Mouse (Mus musculus) adrenal gland, postnatal 14 days (tissue): ENCODE data around the gene Usp8. TPM values are rescaled to one million over a fixed set of nuclear protein-coding genes. Genes with fewer than 3 reads are reported as not detected.

Source experiments
- DNase-seq: peaks from one replicate; pipeline ENCODE4 v3.0.0; 2021; ENCODE audit warnings: mixed read lengths
- total RNA-seq: library from RNA; stranded (reverse); gene quantifications from 2 replicates; pipeline ENCODE4 v1.2.3, GENCODE M21; 2021

The Usp8 gene
- total RNA-seq, 1 experiment from 2014 or later: 69.2 TPM

DNA sequence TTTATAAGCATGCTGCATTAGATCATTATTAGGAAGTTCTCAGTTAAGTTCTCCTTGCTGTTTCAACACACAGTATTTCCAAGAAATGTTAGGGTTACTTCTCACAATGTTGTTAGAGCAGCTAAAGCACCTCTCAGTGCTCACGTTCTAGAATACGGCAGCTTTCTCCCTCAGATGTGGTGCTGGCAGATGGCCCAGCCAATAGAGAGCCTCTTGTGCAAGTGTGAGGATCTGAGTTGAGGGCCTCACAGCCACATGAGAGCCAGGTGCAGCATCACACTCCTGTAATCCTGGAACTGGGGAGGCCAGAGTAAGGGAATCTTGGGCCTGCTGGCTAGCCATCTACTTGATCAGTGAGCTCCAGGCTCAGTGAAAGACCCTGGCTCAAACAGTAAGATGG lies 33.2 kb downstream of the Usp8 start:
- DNase-seq: no peak

DNA sequence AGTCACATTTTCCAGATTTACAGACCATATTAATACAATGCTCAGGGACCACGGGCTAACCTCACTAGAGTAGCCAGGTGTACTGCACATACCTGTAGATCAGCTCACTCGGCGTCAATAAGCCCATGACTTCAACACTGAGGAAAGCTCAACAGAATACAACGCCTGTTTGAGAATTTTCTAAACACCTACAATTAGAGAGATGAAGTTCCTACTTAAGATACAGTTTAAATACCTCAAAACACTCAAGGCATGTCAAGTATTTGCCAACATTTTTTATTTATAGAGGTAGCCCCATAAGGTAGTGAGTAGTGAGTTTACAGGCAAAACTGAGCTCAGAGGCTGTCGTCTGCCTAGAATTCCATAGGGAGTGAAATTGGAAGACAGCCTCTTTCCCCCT lies 36.3 kb downstream of the Usp8 start:
- DNase-seq: no peak

DNA sequence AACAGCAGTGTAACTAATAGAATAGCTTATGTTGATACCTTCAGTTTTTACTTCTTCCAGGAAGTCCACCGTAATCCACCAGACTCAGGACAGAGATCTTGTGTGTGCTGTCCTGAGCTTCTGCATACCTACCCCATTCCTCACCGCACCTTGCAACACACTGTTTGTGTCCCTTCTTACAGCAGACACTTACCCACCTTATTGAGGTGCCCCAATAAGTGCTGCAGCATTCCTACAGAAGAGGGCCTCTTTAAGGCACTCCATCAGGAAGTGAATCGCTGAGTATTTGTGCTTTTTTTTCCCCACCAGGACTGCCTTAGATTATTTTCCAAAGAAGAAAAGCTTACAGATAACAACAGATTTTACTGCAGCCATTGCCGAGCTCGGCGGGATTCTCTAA lies 48.5 kb downstream of the Usp8 start:
- no peak for DNase-seq

GRCm38 (mm10) chr2:126759351-126759750 lies 52.2 kb downstream of the Usp8 start:
- no peak for DNase-seq

- peak; percentile 26 for DNase-seq
Observed at GRCm38 (mm10) chr2:126765867-126766582, 58.9 kb downstream of the Usp8 start.

GRCm38 (mm10) chr2:126767599-126767998 lies 60.5 kb downstream of the Usp8 start:
- no peak for DNase-seq

- no peak for DNase-seq
Observed at GRCm38 (mm10) chr2:126768194-126768593, 61.1 kb downstream of the Usp8 start.

DNA sequence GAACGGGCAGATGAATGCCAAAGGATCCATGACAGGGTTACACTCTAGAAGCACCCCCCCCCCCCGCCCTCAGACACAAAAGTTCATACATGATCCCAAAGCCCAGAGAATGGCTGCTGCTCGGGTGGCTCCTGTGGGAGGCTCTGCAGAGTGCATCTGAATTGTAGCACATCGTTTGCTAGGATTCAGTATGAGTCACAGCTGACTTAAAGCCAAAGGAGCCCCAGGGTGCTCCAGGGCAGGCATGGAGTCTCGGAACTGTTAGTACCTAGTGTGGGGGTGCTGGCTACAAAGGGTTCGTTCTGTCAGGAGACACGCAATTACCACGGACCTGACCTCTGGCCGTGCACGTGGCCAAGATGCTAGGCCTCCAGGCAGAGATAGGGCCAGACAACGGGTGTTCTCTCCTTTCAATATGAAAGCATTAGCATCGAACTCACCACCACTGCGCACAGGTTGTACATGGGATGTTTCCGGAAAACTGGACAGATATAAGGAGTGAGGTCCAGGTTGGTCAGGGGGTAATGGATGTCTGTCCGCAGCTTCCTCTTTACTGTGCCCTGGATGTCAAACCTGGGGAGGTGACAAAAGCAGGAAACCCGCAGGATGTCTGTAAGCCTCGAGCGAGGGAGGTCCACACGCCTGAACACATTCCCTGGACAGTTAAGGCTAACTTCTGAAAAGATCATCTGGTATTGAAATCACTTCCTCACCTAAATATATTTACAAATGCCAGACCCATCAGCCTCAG lies 62.5 kb downstream of the Usp8 start:
- peak; percentile 21 for DNase-seq

GRCm38 (mm10) chr2:126772217-126772616 lies 65.1 kb downstream of the Usp8 start:
- DNase-seq: no peak

- no peak for DNase-seq
Observed at GRCm38 (mm10) chr2:126775951-126776350, 68.8 kb downstream of the Usp8 start.

- no peak for DNase-seq
Observed at GRCm38 (mm10) chr2:126776416-126776815, 69.3 kb downstream of the Usp8 start.

- DNase-seq: no peak
Observed at GRCm38 (mm10) chr2:126778806-126779205, 71.7 kb downstream of the Usp8 start.

DNA sequence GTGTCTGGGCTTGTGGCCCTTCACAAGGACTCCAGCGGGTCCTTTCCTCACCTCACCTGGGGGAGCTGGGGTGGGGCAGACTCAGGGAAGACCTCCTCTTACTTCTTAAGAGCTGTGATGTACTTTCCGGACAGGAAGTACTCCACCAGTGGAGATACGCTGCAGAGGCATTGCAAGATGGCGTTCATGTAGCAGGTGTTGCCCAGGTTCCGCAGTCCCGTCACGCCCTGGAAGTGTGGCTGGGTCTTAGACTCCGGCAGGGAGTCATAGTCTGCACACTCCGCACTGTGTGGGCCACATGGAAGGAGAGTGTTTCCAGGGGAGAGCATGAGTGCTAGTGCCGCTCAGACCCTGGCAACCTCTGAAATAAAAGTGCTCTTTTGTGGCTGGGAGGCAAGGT lies 73.2 kb downstream of the Usp8 start:
- DNase-seq: no peak

- DNase-seq: no peak
Observed at GRCm38 (mm10) chr2:126781478-126781877, 74.3 kb downstream of the Usp8 start.

DNA sequence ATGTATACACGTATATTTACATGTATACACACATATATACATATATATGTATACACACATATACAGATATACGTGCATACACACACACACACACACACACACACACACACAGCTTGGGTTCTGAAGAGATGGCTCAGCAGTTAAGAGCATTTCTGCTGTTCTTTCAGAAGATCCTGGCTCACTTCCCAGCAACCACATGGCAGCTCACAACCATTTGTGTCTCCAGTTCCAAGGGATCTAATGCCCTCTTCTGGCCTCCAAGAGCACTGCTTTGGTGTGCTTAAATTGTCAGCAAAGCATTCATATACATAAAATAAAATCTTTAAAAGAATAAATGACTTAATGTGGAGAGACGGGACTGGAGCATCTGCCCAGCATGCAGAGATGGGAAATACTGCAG lies 75.3 kb downstream of the Usp8 start:
- peak; percentile 75 for DNase-seq

GRCm38 (mm10) chr2:126783370-126783769 lies 76.2 kb downstream of the Usp8 start, which contains the start of gene Usp50:
Usp50 (minus strand) TSS chr2:126783470.
- DNase-seq: no peak

DNA sequence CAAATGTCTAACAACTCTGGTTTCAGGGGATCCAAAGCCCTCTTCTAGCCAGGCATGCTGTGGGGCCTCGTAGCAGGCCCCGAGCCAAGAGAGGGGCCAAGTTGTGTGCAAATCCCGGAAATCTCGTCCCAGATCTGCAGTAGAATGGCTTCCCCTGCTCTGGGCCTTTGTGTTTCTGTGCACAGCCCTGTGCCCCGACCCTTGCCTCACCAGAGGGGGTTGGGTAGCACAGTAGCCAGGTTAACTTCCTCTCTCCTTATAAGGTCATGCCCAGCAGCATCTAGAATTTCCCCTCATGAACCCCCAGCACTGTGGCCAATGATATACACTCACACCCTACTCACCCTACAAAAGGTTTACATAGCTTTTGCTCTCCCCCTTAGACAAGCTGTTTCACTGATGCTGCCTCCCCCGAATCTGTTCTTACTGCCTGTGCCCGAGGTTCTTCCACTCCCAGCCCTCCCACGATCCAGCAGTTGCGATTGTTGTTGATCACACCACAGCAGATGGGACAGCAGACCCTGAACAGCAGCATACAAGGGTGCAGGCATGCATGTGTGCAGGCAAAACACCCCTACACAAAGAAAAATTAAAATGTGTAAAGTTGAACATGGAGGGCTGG lies 80.7 kb downstream of the Usp8 start:
- DNase-seq: no peak

DNA sequence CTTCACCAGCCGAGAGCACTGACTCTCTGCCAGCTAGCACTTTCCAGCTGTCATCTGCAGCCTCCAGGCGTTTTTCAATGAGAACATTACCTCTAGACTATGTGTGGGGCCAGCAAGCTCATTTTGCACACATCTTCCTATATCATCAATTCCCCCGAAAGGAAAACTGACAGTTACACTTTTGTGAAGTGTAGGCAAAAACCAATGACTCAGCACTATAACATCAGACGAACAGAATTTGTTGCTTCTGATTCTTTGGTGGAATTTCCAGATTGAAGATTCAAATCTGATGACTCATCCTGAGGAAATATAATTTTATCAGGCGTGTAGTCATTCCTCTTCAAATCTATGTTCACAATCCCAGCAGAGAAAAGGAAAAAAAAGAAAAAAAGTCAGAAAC lies 85.5 kb downstream of the Usp8 start:
- no peak for DNase-seq

GRCm38 (mm10) chr2:126795708-126796107 lies 88.6 kb downstream of the Usp8 start:
- DNase-seq: no peak

DNA sequence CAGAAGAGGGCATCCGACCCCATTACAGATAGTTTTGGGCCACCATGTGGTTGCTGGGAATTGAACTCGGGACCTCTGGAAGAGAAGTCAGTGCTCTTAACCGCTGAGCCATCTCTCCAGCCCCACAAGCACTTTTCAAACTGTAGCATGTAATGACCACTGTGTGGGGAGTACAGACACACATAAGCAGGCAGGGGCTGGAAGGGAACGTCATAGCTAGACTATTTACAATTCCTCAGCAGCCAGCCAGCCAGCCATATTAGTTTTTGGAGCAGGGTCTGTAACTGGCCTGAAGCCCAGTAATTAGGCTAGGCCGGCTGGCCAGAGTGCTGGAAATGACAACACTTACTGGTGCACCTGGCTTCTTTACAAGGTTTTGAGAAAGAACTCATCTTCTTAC lies 91.3 kb downstream of the Usp8 start:
- no peak for DNase-seq

GRCm38 (mm10) chr2:126801980-126802379 lies 94.9 kb downstream of the Usp8 start:
- DNase-seq: no peak
